In the genomic region with DNA sequence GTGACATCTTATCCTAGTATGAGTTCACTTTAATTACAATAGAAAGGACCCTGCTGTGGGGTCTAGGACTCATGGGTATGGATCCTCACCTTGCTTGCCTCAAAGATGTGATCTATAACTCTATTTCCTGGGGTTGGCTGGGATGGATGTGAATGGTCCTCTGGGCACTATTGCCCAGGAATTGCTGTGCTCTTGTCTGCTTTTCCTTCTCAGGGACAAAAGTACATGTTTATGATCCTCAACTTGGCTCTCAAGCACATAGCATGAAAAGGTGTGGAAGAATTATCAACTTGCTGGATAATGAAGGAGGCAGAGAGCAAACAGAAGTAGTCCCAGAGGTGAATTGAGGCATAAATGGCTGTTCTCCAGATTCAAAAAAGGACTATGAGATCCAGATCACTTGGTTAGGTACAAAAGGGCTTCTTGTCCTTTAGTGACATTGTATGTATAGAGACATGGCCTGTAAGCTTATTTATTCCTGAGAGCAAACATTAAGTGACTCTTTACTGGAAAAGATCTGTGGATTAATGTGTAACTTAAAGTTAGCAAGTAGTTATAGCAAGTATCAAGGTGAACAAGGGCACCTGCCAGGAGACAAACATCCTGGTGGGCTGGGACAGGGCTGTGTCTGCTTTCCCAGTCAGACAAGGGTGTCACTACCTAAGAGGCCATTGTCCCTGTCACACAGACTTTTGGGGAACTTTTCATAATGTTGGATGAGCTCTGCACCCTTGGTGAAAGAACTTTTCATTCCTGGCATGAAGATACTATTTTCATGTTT, we compare ENCODE assay signal across 31 mouse cellular contexts. TPM values are rescaled to one million over a fixed set of nuclear protein-coding genes. Genes with fewer than 3 reads are reported as not detected.
DNase-seq lines count a peak whose midpoint lies in the region; ATAC-seq and TF ChIP-seq lines count a peak whose summit lies in the region.
"Had no signal": no experiment of that assay in that cellular context is flagged by ENCODE, and none has a peak within 500 bp of the region (broad histone marks: within the 10 kb centered on the region; RNA-seq: fewer than 3 reads in every experiment).

No protein-coding gene starts in this region.

- H3K4me2 ChIP-seq in intestine, embryonic 14.5 days (ENCODE audit: low read length), result no peak overlapping the region
- H3K4me2 ChIP-seq in kidney, postnatal 0 days (ENCODE audit: low read length), result no peak overlapping the region
- H3K4me2 ChIP-seq in stomach, embryonic 14.5 days (replicated peaks; ENCODE audit: low read depth, low read length), result no peak overlapping the region
- no peak overlapping the region for H3K4me2 ChIP-seq in forebrain, postnatal 0 days (ENCODE audit: low read depth)
- H3K4me2 ChIP-seq: heart, embryonic 13.5 days; hindbrain, embryonic 13.5 days; limb, embryonic 12.5 days; neural tube, embryonic 13.5 days had no signal

- peak; percentile 66 for DNase-seq in kidney, adult 11 months
- DNase-seq in kidney, postnatal 4 days, result no peak
- DNase-seq in intestine, embryonic 14.5 days (ENCODE audit: low spot score), result no peak
- no peak for DNase-seq in kidney, postnatal 0 days (ENCODE audit: low spot score)
- DNase-seq in forebrain, postnatal 0 days, result no peak
- DNase-seq in adrenal gland, postnatal 36 days, result no peak
- no peak for DNase-seq in cerebellum, postnatal 14 days
- DNase-seq: adrenal gland, postnatal 14 days; cerebellum, adult 8-10 months; lung, postnatal 10 days; midbrain, embryonic 14.5 days; right cerebral cortex, postnatal 14 days; thymus, postnatal 14 days had no signal

- TF ChIP-seq CTCF in kidney, postnatal 0 days (IDR thresholded peaks at IDR 0.05; ENCODE audit: low read depth), result no peak
- no peak for TF ChIP-seq CTCF in forebrain, postnatal 0 days (IDR thresholded peaks at IDR 0.05; ENCODE audit: low read depth)

- no peak overlapping the region for H3K9ac ChIP-seq in intestine, embryonic 14.5 days (ENCODE audit: low read length)
- no peak overlapping the region for H3K9ac ChIP-seq in kidney, postnatal 0 days (ENCODE audit: low read depth, low read length)
- no peak overlapping the region for H3K9ac ChIP-seq in stomach, embryonic 14.5 days (replicated peaks; ENCODE audit: low read depth, low read length)
- no peak overlapping the region for H3K9ac ChIP-seq in forebrain, postnatal 0 days
- H3K9ac ChIP-seq: heart, embryonic 13.5 days; hindbrain, embryonic 13.5 days; limb, embryonic 12.5 days; liver, embryonic 14.5 days; neural tube, embryonic 13.5 days had no signal

- H3K36me3 ChIP-seq in intestine, embryonic 14.5 days (ENCODE audit: control insufficient read depth, insufficient read depth, low read length), result no peaks in the 10 kb centered on the region
- no peaks in the 10 kb centered on the region for H3K36me3 ChIP-seq in kidney, postnatal 0 days (ENCODE audit: insufficient read depth, low read length)
- no peaks in the 10 kb centered on the region for H3K36me3 ChIP-seq in stomach, embryonic 14.5 days (ENCODE audit: control insufficient read depth, insufficient read depth, low read length)
- H3K36me3 ChIP-seq in forebrain, postnatal 0 days (ENCODE audit: insufficient read depth), result no peaks in the 10 kb centered on the region
- H3K36me3 ChIP-seq: embryonic facial prominence, embryonic 10.5 days; heart, embryonic 13.5 days; hindbrain, embryonic 13.5 days; limb, embryonic 12.5 days; neural tube, embryonic 13.5 days had no signal

- H3K9me3 ChIP-seq in intestine, embryonic 14.5 days (ENCODE audit: control insufficient read depth, low read length), result no peaks in the 10 kb centered on the region
- no peaks in the 10 kb centered on the region for H3K9me3 ChIP-seq in kidney, postnatal 0 days (replicated peaks; ENCODE audit: low read length)
- H3K9me3 ChIP-seq in stomach, embryonic 14.5 days (ENCODE audit: control insufficient read depth, low read depth, low read length), result no peaks in the 10 kb centered on the region
- no peaks in the 10 kb centered on the region for H3K9me3 ChIP-seq in forebrain, postnatal 0 days (ENCODE audit: low read length)
- H3K9me3 ChIP-seq: embryonic facial prominence, embryonic 10.5 days; hindbrain, embryonic 13.5 days; limb, embryonic 12.5 days; megakaryocyte, embryonic 14.5 days; neural tube, embryonic 13.5 days had no signal

- ATAC-seq in intestine, embryonic 14.5 days (replicated peaks; ENCODE audit: low FRiP score, low TSS enrichment, low read depth), result no peak
- ATAC-seq in kidney, postnatal 0 days (replicated peaks; ENCODE audit: low FRiP score, low read depth), result peak; percentile 50
- peak; percentile 8; the same call in 1 of the 2 replicates for ATAC-seq in stomach, embryonic 14.5 days (ENCODE audit: insufficient number of reproducible peaks, insufficient read depth, low FRiP score, low read depth)
- ATAC-seq in forebrain, postnatal 0 days, result no peak
- ATAC-seq: CD4-positive, CD25-positive, alpha-beta regulatory T cell, adult 4 months; inflammation-experienced regulatory T-cells, adult 6 months had no signal

- no peaks in the 10 kb centered on the region for H3K4me1 ChIP-seq in intestine, embryonic 14.5 days (replicated peaks; ENCODE audit: control insufficient read depth, insufficient read depth, low read length)
- H3K4me1 ChIP-seq in kidney, postnatal 0 days (replicated peaks; ENCODE audit: insufficient read depth, low read length), result peaks cover 11% of the 10 kb centered on the region; the same call in 1 of the 2 replicates
- peaks cover 13% of the 10 kb centered on the region; the same call in 1 of the 2 replicates for H3K4me1 ChIP-seq in stomach, embryonic 14.5 days (ENCODE audit: control insufficient read depth, insufficient read depth, low read length)
- H3K4me1 ChIP-seq in forebrain, postnatal 0 days (ENCODE audit: insufficient read depth), result no peaks in the 10 kb centered on the region
- H3K4me1 ChIP-seq: embryonic facial prominence, embryonic 10.5 days; hindbrain, embryonic 13.5 days; limb, embryonic 12.5 days; neural tube, embryonic 13.5 days had no signal

- H3K4me3 ChIP-seq in intestine, embryonic 14.5 days (ENCODE audit: low read depth, low read length), result no peak overlapping the region
- H3K4me3 ChIP-seq in kidney, postnatal 0 days (replicated peaks; ENCODE audit: low read depth, low read length), result no peak overlapping the region
- H3K4me3 ChIP-seq in stomach, embryonic 14.5 days (ENCODE audit: low read depth, low read length), result no peak overlapping the region
- H3K4me3 ChIP-seq in forebrain, postnatal 0 days (ENCODE audit: low read depth, low read length), result no peak overlapping the region
- H3K4me3 ChIP-seq: embryonic facial prominence, embryonic 10.5 days; heart, embryonic 13.5 days; hindbrain, embryonic 13.5 days; limb, embryonic 12.5 days; megakaryocyte, embryonic 14.5 days; neural tube, embryonic 13.5 days had no signal

- peak overlapping the region; percentile 16; the same call in 1 of the 2 replicates for H3K27ac ChIP-seq in intestine, embryonic 14.5 days (ENCODE audit: low read depth)
- peak overlapping the region; percentile 85 for H3K27ac ChIP-seq in kidney, postnatal 0 days
- peak overlapping the region; percentile 29; the same call in 1 of the 2 replicates for H3K27ac ChIP-seq in stomach, embryonic 14.5 days (ENCODE audit: low read length)
- no peak overlapping the region for H3K27ac ChIP-seq in forebrain, postnatal 0 days (ENCODE audit: low read depth, low read length)
- H3K27ac ChIP-seq: embryonic facial prominence, embryonic 10.5 days; heart, embryonic 13.5 days; hindbrain, embryonic 13.5 days; limb, embryonic 12.5 days; liver, embryonic 14.5 days; neural tube, embryonic 13.5 days had no signal

- no peaks in the 10 kb centered on the region for H3K27me3 ChIP-seq in intestine, embryonic 14.5 days (replicated peaks; ENCODE audit: control insufficient read depth, insufficient read depth, low read length)
- no peaks in the 10 kb centered on the region for H3K27me3 ChIP-seq in kidney, postnatal 0 days (ENCODE audit: insufficient read depth, low read length)
- no peaks in the 10 kb centered on the region for H3K27me3 ChIP-seq in stomach, embryonic 14.5 days (ENCODE audit: control insufficient read depth, insufficient read depth, low read length)
- H3K27me3 ChIP-seq in forebrain, postnatal 0 days (ENCODE audit: insufficient read depth, low read length), result no peaks in the 10 kb centered on the region
- H3K27me3 ChIP-seq: hindbrain, embryonic 13.5 days; neural tube, embryonic 13.5 days; Patski had no signal

RNA-seq across cellular contexts. Expression of a gene that starts 10.8 kb away (rescaled TPM):
- polyA plus RNA-seq in intestine, embryonic 14.5 days (2014; fragmentation: Nextera tagmentation; extraction: Ambion mirVana), result 28.0 and 28.7 TPM in 2 replicates
- polyA plus RNA-seq in kidney, postnatal 0 days (2015; fragmentation: Nextera tagmentation; extraction: Ambion mirVana), result 153 and 166 TPM in 2 replicates
- polyA plus RNA-seq in stomach, embryonic 14.5 days (2014; fragmentation: Nextera tagmentation; extraction: Ambion mirVana), result 67.7 and 68.7 TPM in 2 replicates
- total RNA-seq in forebrain, postnatal 0 days (2014; rRNA removed), result 64.2 and 65.7 TPM in 2 replicates
- polyA plus RNA-seq in forebrain, postnatal 0 days (2015; fragmentation: Nextera tagmentation; extraction: Ambion mirVana), result 48.7 and 57.0 TPM in 2 replicates
- total RNA-seq in adrenal gland, postnatal 36 days (2021), result 100 to 1,000 TPM in 1 of 2 experiments, 10 to 100 TPM in 1; 83.7 to 248 TPM
- polyA plus RNA-seq: CD4-positive, CD25-positive, alpha-beta regulatory T cell, adult 4 months; inflammation-experienced regulatory T-cells, adult 6 months had no signal

RNA-seq across cellular contexts. Expression of a gene that starts 57.2 kb away (rescaled TPM):
- polyA plus RNA-seq in intestine, embryonic 14.5 days (2014; fragmentation: Nextera tagmentation; extraction: Ambion mirVana), result not detected in 2 replicates
- not detected in 2 replicates for polyA plus RNA-seq in kidney, postnatal 0 days (2015; fragmentation: Nextera tagmentation; extraction: Ambion mirVana)
- polyA plus RNA-seq in stomach, embryonic 14.5 days (2014; fragmentation: Nextera tagmentation; extraction: Ambion mirVana), result not detected in 2 replicates
- total RNA-seq in forebrain, postnatal 0 days (2014; rRNA removed), result 0.14 and 0.31 TPM in 2 replicates
- not detected in 2 replicates for polyA plus RNA-seq in forebrain, postnatal 0 days (2015; fragmentation: Nextera tagmentation; extraction: Ambion mirVana)
- total RNA-seq in adrenal gland, postnatal 36 days (2021), result not detected
- total RNA-seq: adrenal gland, postnatal 14 days; common myeloid progenitor, adult 5-6 weeks; ES-E14; gastrocnemius, adult 8-10 months; granulocyte monocyte progenitor cell, adult 5-6 weeks; heart, postnatal 25 days; layer of hippocampus, postnatal 10 days had no signal
- polyA plus RNA-seq: embryonic facial prominence, embryonic 10.5 days; forebrain, embryonic 11.5 days; heart, embryonic 13.5 days; hindbrain, embryonic 13.5 days; inflammation-experienced regulatory T-cells, adult 6 months; limb, embryonic 12.5 days; midbrain, embryonic 14.5 days; neural tube, embryonic 13.5 days; Patski had no signal

Comparison
In these comparisons a context has a peak if more than half of its experiments do, and no peak if none do; other contexts are left out.
1. ATAC-seq: peak in kidney, postnatal 0 days (single experiment) and stomach, embryonic 14.5 days (single experiment); none in intestine, embryonic 14.5 days (single experiment) and forebrain, postnatal 0 days (single experiment).